Mouse (Mus musculus): Measurements from ENCODE around the gene Olfm2. TPM values are rescaled to one million over a fixed set of nuclear protein-coding genes. Genes with fewer than 3 reads are reported as not detected.

Gene Olfm2
- polyA plus RNA-seq, 1 experiment from 2014 or later = 0.32 TPM

GRCm38 (mm10) chr9:20745129-20745966 lies 801 bp downstream of the Olfm2 start:
- CTCF ChIA-PET = interaction anchor here (0.8 kb wide), 1 partner anchor 12 kb away, joined by 3 read pairs; no protein-coding TSS in a partner anchor
- H3K27me3 ChIP-seq = peaks cover 15% of the 10 kb centered on the region
- in situ Hi-C loops (cut with MboI; ENCODE audit: low pct_unique_long_range_greater_than_20kb) = no loop called here
- no peak for TF ChIP-seq CTCF (IDR thresholded peaks at IDR 0.05)
- POLR2A ChIA-PET = no interaction called here
- DNase-seq (ENCODE audit: low read depth, low spot score) = no peak
- no peak for ATAC-seq

- ChIA-PET POLR2A (no interaction called here), CTCF (interaction anchor here (0.9 to 2.5 kb wide), 3 partner anchors 42 to 87 kb away, joined by 3 to 16 read pairs (median 4); no protein-coding TSS in a partner anchor)
- ATAC-seq = no peak
- in situ Hi-C loops (cut with MboI; ENCODE audit: low pct_unique_long_range_greater_than_20kb) = loop anchor here (5.0 kb wide), 1 partner anchor 88 kb away; no protein-coding TSS in a partner anchor
- peak; percentile 73 for TF ChIP-seq CTCF (IDR thresholded peaks at IDR 0.05)
- peaks cover 15% of the 10 kb centered on the region for H3K27me3 ChIP-seq
- no peak for DNase-seq (ENCODE audit: low read depth, low spot score)
Observed at GRCm38 (mm10) chr9:20743946-20744738, 2.0 kb downstream of the Olfm2 start.

GRCm38 (mm10) chr9:20740407-20740806 lies 5.7 kb downstream of the Olfm2 start:
- CTCF ChIA-PET = interaction anchor here (0.7 to 1.8 kb wide), 13 partner anchors 10 to 126 kb away, joined by 3 to 16 read pairs (median 3); no protein-coding TSS in a partner anchor
- no peak for DNase-seq (ENCODE audit: low read depth, low spot score)
- peak; percentile 97 for TF ChIP-seq CTCF (IDR thresholded peaks at IDR 0.05)
- H3K27me3 ChIP-seq = no peaks in the 10 kb centered on the region
- peak; percentile 83 for ATAC-seq
- in situ Hi-C loops (cut with MboI; ENCODE audit: low pct_unique_long_range_greater_than_20kb) = loop anchor here (5.0 kb wide), 1 partner anchor 92 kb away; no protein-coding TSS in a partner anchor
- POLR2A ChIA-PET = no interaction called here

GRCm38 (mm10) chr9:20738251-20738999 lies 7.7 kb downstream of the Olfm2 start:
- ChIA-PET POLR2A (no interaction called here), CTCF (interaction anchor here (0.7 to 1.6 kb wide), 3 partner anchors 12 to 228 kb away, joined by 3 to 5 read pairs (median 4); no protein-coding TSS in a partner anchor)
- DNase-seq (ENCODE audit: low read depth, low spot score) = no peak
- H3K27me3 ChIP-seq = peaks cover 9% of the 10 kb centered on the region
- peak; percentile 70 for TF ChIP-seq CTCF (IDR thresholded peaks at IDR 0.05)
- no peak for ATAC-seq
- in situ Hi-C loops (cut with MboI; ENCODE audit: low pct_unique_long_range_greater_than_20kb) = no loop called here

DNA sequence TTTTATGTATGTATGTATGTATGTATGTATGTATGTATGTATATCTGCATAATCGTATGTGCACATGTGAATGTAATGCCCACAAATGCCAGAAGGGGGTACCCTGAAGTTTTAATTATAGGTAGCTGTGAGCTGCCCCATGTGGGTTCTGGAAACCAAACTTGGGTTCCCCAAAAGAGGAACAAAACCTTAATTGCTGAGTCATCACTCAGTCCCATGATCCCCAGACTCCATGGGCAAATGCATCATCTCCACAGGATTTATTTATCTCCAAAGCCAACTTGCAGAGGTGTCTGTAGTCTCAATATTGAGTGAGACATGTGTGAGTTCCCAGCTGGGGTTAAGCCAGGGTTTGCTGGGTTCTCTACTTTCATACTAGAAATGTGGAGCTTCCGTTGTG lies 8.9 kb downstream of the Olfm2 start:
- H3K27me3 ChIP-seq = peaks cover 12% of the 10 kb centered on the region
- ChIA-PET POLR2A (no interaction called here), CTCF (no interaction called here)
- no peak for TF ChIP-seq CTCF (IDR thresholded peaks at IDR 0.05)
- DNase-seq (ENCODE audit: low read depth, low spot score) (no peak), ATAC-seq (no peak)
- in situ Hi-C loops (cut with MboI; ENCODE audit: low pct_unique_long_range_greater_than_20kb) = no loop called here

- ChIA-PET CTCF (no interaction called here), POLR2A (no interaction called here)
- no peak for TF ChIP-seq CTCF (IDR thresholded peaks at IDR 0.05)
- DNase-seq (ENCODE audit: low read depth, low spot score) (no peak), ATAC-seq (no peak)
- in situ Hi-C loops (cut with MboI; ENCODE audit: low pct_unique_long_range_greater_than_20kb) = no loop called here
- peaks cover 17% of the 10 kb centered on the region for H3K27me3 ChIP-seq
Observed at GRCm38 (mm10) chr9:20734692-20735091, 11.5 kb downstream of the Olfm2 start.

DNA sequence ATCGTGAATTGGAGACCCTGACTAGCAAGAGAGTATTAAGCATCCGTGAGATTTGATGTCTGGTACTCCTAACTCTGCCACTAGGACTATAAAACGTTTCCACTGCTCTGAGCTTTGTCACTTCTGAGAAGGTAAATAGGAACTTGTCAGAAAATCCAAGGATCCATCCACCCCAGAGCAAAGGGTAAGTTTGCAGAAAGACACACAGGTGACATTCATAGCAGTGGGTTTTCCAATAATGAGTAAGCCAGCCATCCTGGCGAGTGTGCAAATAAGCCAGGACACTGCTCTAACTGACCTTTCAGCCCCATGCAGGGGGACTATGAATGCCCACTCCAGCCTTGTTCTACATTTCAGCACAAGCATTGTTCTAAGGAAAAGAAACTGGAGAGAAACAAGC lies 14.4 kb downstream of the Olfm2 start:
- CTCF ChIA-PET = no interaction called here
- DNase-seq (ENCODE audit: low read depth, low spot score) = no peak
- TF ChIP-seq CTCF (IDR thresholded peaks at IDR 0.05) = no peak
- ATAC-seq = no peak
- H3K27me3 ChIP-seq = peaks cover 22% of the 10 kb centered on the region
- POLR2A ChIA-PET = no interaction called here
- in situ Hi-C loops (cut with MboI; ENCODE audit: low pct_unique_long_range_greater_than_20kb) = no loop called here

DNA sequence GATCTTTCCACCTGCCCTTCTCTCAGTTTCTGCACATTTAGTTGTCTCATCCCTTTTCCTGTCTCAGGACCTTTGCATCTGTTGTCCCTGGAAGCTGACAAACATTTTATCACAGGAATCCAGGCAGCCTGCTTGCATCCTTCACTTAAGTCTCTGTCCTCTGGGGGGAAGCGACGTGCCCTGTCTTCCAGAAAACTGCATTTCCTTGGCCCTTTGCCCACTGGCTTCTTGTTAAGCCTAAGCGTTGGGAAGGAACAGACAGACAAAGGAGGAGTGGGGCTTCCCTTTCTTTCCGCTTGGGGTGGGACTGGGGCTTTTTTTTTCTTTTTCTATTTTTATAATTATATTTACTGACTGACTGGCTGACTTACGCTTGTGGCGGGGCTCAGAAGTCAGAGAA lies 16.7 kb downstream of the Olfm2 start:
- peaks cover 28% of the 10 kb centered on the region for H3K27me3 ChIP-seq
- no peak for TF ChIP-seq CTCF (IDR thresholded peaks at IDR 0.05)
- no peak for DNase-seq (ENCODE audit: low read depth, low spot score)
- in situ Hi-C loops (cut with MboI; ENCODE audit: low pct_unique_long_range_greater_than_20kb) = no loop called here
- ATAC-seq = no peak
- ChIA-PET CTCF (interaction anchor here (1.5 kb wide), 1 partner anchor 11 kb away, joined by 3 read pairs; no protein-coding TSS in a partner anchor), POLR2A (interaction anchor here (0.7 kb wide), 1 partner anchor 76 kb away, joined by 5 read pairs; no protein-coding TSS in a partner anchor)

- ATAC-seq (no peak), DNase-seq (ENCODE audit: low read depth, low spot score) (no peak)
- no peak for TF ChIP-seq CTCF (IDR thresholded peaks at IDR 0.05)
- in situ Hi-C loops (cut with MboI; ENCODE audit: low pct_unique_long_range_greater_than_20kb) = no loop called here
- POLR2A ChIA-PET = no interaction called here
- CTCF ChIA-PET = no interaction called here
- H3K27me3 ChIP-seq = peaks cover 16% of the 10 kb centered on the region
Observed at GRCm38 (mm10) chr9:20727601-20728113, 18.5 kb downstream of the Olfm2 start.

Measured in Patski (cell line).